8 mouse cellular contexts compared by ENCODE assay signal in genomic region chr3:58691997-58692721, GRCm38 (mm10). TPM values are rescaled to one million over a fixed set of nuclear protein-coding genes. Genes with fewer than 3 reads are reported as not detected.
A peak's percentile ranks its signal among the peaks of the same experiment; 100 is the strongest.
DNase-seq lines count a peak whose midpoint lies in the region; ATAC-seq and TF ChIP-seq lines count a peak whose summit lies in the region.

TSS of gene Siah2 (minus strand) at chr3:58692400.

- H3K4me2 ChIP-seq in forebrain, embryonic 12.5 days, result peak within 1 kb of the TSS; percentile 80
- peak within 1 kb of the TSS; percentile 84 for H3K4me2 ChIP-seq in heart, embryonic 16.5 days (ENCODE audit: low read depth, low read length)
- H3K4me2 ChIP-seq in liver, embryonic 14.5 days (ENCODE audit: low read depth), result peak within 1 kb of the TSS; percentile 90
- H3K4me2 ChIP-seq in stomach, embryonic 15.5 days, result peak within 1 kb of the TSS; percentile 96

- peak within 1 kb of the TSS; percentile 79 for H3K27ac ChIP-seq in forebrain, embryonic 12.5 days
- H3K27ac ChIP-seq in heart, embryonic 16.5 days (ENCODE audit: low read length), result peak within 1 kb of the TSS; percentile 90
- H3K27ac ChIP-seq in liver, embryonic 14.5 days, result no peak within 1 kb of the TSS
- peak within 1 kb of the TSS; percentile 94 for H3K27ac ChIP-seq in stomach, embryonic 15.5 days

- under 1% methylated on average over 79 of the region's 87 CpGs for WGBS in forebrain, embryonic 12.5 days
- WGBS in heart, embryonic 16.5 days, result under 1% methylated on average over 81 of the region's 87 CpGs
- under 1% methylated on average over 76 of the region's 87 CpGs for WGBS in liver, embryonic 14.5 days (ENCODE audit: insufficient replicate concordance)
- WGBS in stomach, embryonic 15.5 days, result under 1% methylated on average over 76 of the region's 87 CpGs

- H3K36me3 ChIP-seq in E14TG2a.4 (ENCODE audit: insufficient read depth, low read length), result 0 out of 2 replicates have a peak, but pooled peaks cover 5% of the 10 kb centered on the region
- H3K36me3 ChIP-seq in forebrain, embryonic 12.5 days (replicated peaks), result no peaks in the 10 kb centered on the region
- no peaks in the 10 kb centered on the region for H3K36me3 ChIP-seq in heart, embryonic 16.5 days (ENCODE audit: control insufficient read depth, insufficient read depth)
- H3K36me3 ChIP-seq in liver, embryonic 14.5 days (replicated peaks; ENCODE audit: control insufficient read depth, insufficient read depth, low read depth), result no peaks in the 10 kb centered on the region
- no peaks in the 10 kb centered on the region for H3K36me3 ChIP-seq in stomach, embryonic 15.5 days

- peak within 1 kb of the TSS; percentile 91 for H3K4me3 ChIP-seq in E14TG2a.4 (replicated peaks; ENCODE audit: low read length)
- peak within 1 kb of the TSS; percentile 87 for H3K4me3 ChIP-seq in forebrain, embryonic 12.5 days (replicated peaks)
- peak within 1 kb of the TSS; percentile 91 for H3K4me3 ChIP-seq in heart, embryonic 16.5 days (ENCODE audit: low read length)
- peak within 1 kb of the TSS; percentile 77 to 79 for H3K4me3 ChIP-seq in liver, embryonic 14.5 days (ENCODE audit: insufficient read depth in 1 of 2, low read depth in 2 of 2, low read length in 2 of 2)
- peak within 1 kb of the TSS; percentile 85 for H3K4me3 ChIP-seq in stomach, embryonic 15.5 days (replicated peaks)

- peaks cover 69% of the 10 kb centered on the region for H3K27me3 ChIP-seq in E14TG2a.4 (ENCODE audit: insufficient read depth, low read length)
- H3K27me3 ChIP-seq in forebrain, embryonic 12.5 days, result peaks cover 17% of the 10 kb centered on the region
- H3K27me3 ChIP-seq in heart, embryonic 16.5 days (ENCODE audit: control insufficient read depth, insufficient read depth, low read length), result no peaks in the 10 kb centered on the region
- peaks cover 5% of the 10 kb centered on the region for H3K27me3 ChIP-seq in liver, embryonic 14.5 days (ENCODE audit: control insufficient read depth, insufficient read depth, low read length)
- 0 out of 2 replicates have a peak, but pooled peaks cover 3% of the 10 kb centered on the region for H3K27me3 ChIP-seq in stomach, embryonic 15.5 days (replicated peaks)

- no peak for TF ChIP-seq CTCF in E14TG2a.4 (conservative IDR thresholded peaks at IDR 0.05; ENCODE audit: low read length)
- peak; percentile 37; the same call in 1 of the 2 replicates for TF ChIP-seq CTCF in liver, embryonic 14.5 days (IDR thresholded peaks at IDR 0.05; ENCODE audit: low read depth)

- H3K4me1 ChIP-seq in E14TG2a.4 (replicated peaks; ENCODE audit: low read depth, low read length), result peaks cover 14% of the 10 kb centered on the region
- peaks cover 10% of the 10 kb centered on the region; the same call in 1 of the 2 replicates for H3K4me1 ChIP-seq in forebrain, embryonic 12.5 days
- peaks cover 16% of the 10 kb centered on the region for H3K4me1 ChIP-seq in heart, embryonic 16.5 days (ENCODE audit: control insufficient read depth, insufficient read depth, low read length)
- H3K4me1 ChIP-seq in liver, embryonic 14.5 days (replicated peaks; ENCODE audit: control insufficient read depth in 2 of 2, insufficient read depth in 2 of 2, low read length in 1 of 2), result peaks cover 3 to 7% of the 10 kb centered on the region in 2 experiments; a peak in 3 of 4 replicates
- H3K4me1 ChIP-seq in stomach, embryonic 15.5 days, result peaks cover 10% of the 10 kb centered on the region

- no peak for TF ChIP-seq EP300 in liver, embryonic 14.5 days (IDR thresholded peaks at IDR 0.05; ENCODE audit: low read depth)

- no peaks in the 10 kb centered on the region for H3K9me3 ChIP-seq in E14TG2a.4 (ENCODE audit: low read length)
- H3K9me3 ChIP-seq in forebrain, embryonic 12.5 days, result no peaks in the 10 kb centered on the region
- no peaks in the 10 kb centered on the region for H3K9me3 ChIP-seq in heart, embryonic 16.5 days (replicated peaks; ENCODE audit: control insufficient read depth, low read length)
- H3K9me3 ChIP-seq in liver, embryonic 14.5 days (ENCODE audit: control insufficient read depth, low read length), result no peaks in the 10 kb centered on the region
- H3K9me3 ChIP-seq in stomach, embryonic 15.5 days, result no peaks in the 10 kb centered on the region

- peak; percentile 44 for DNase-seq in c-Kit-positive CD71-positive TER-119-positive erythroid progenitor cells, embryonic 14.5 days (ENCODE audit: low spot score)
- DNase-seq in kidney, postnatal 36 days, result peak; percentile 93 to 95
- DNase-seq in liver, embryonic 14.5 days (ENCODE audit: low read depth in 3 of 3, low spot score in 3 of 3), result peak; percentile 50 to 62 (median 57)
- peak; percentile 88 for DNase-seq in neural tube, embryonic 10.5 days (ENCODE audit: extremely low spot score, low spot score)

- H3K9ac ChIP-seq in forebrain, embryonic 12.5 days, result peak within 1 kb of the TSS; percentile 84
- H3K9ac ChIP-seq in heart, embryonic 16.5 days (ENCODE audit: low read length), result peak within 1 kb of the TSS; percentile 92
- H3K9ac ChIP-seq in liver, embryonic 14.5 days (replicated peaks), result peak within 1 kb of the TSS; percentile 70
- peak within 1 kb of the TSS; percentile 82 for H3K9ac ChIP-seq in stomach, embryonic 15.5 days

- peak; percentile 93 for ATAC-seq in forebrain, embryonic 12.5 days (ENCODE audit: low FRiP score)
- peak; percentile 94 for ATAC-seq in heart, embryonic 16.5 days (replicated peaks; ENCODE audit: extremely low read depth, insufficient read depth, low FRiP score)
- ATAC-seq in liver, embryonic 14.5 days (ENCODE audit: insufficient read depth), result peak; percentile 83
- peak; percentile 88 for ATAC-seq in stomach, embryonic 15.5 days (ENCODE audit: insufficient read depth, low FRiP score, low read depth)

RNA-seq across cellular contexts. Expression of gene Siah2, which starts in this region (rescaled TPM):
- 5.6 and 5.8 TPM in 2 replicates for polyA plus RNA-seq in forebrain, embryonic 12.5 days (2016; fragmentation: Nextera tagmentation; extraction: Ambion mirVana)
- polyA plus RNA-seq in heart, embryonic 16.5 days (2015; fragmentation: Nextera tagmentation; extraction: Ambion mirVana), result 4.8 and 5.8 TPM in 2 replicates
- 4.4 and 4.7 TPM in 2 replicates for polyA plus RNA-seq in liver, embryonic 14.5 days (2012; rRNA removed)
- 2.8 and 3.5 TPM in 2 replicates for polyA plus RNA-seq in liver, embryonic 14.5 days (2014; fragmentation: Nextera tagmentation; extraction: Ambion mirVana)
- 5.4 and 6.0 TPM in 2 replicates for polyA plus RNA-seq in stomach, embryonic 15.5 days (2015; fragmentation: Nextera tagmentation; extraction: Ambion mirVana)

Comparison
In these comparisons a context has a peak if more than half of its experiments do, and no peak if none do; other contexts are left out.
1. DNase-seq: peak in every context shown above with its lines; median percentile 94 in kidney, postnatal 36 days; 88 in neural tube, embryonic 10.5 days; 57 in liver, embryonic 14.5 days; 44 in c-Kit-positive CD71-positive TER-119-positive erythroid progenitor cells, embryonic 14.5 days.